9 mouse cellular contexts compared by ENCODE assay signal in the genomic region with DNA sequence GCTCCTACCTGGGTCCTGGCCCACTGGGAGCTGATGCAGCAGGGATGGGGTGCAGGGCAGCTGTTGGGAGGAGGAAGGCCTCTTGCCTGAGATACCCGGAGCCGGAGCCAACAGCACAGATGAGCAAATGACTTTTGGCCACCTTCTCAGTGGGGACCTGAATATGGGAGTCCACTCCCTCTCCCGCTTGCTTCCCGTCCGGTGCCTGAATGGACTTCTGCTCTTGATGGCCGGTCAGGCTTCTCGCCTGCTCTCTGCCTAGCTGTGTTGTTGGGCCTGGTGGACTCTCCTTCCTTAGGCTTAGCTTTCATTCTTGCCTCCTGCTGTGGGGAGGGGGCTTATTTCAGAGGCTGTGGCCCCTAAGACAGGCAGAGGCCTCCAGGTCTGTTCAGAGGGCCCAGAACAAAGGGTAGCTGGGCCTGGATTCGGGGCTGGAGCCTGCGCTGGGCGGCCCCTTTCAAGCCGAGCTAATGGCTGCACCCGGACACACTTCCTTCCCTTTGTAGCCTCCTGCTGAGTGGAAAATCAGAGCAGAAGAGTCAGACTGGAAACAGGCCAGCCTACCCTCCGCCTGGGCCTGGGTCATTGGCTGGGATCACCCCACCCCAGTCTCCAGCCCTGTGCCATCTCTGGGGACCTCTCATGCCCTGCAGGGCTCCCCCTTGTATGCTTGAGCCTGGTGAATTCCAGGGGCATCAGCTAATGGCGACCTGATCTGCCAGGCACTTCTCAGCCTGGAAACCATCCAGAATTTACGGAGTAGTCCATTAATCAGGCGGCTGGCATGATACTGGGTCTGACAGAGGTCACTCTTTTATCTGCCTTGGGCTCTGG. TPM values are rescaled to one million over a fixed set of nuclear protein-coding genes. Genes with fewer than 3 reads are reported as not detected.
DNase-seq lines count a peak whose midpoint lies in the region; ATAC-seq and TF ChIP-seq lines count a peak whose summit lies in the region.
"Had no signal": no experiment of that assay in that cellular context is flagged by ENCODE, and none has a peak within 500 bp of the region (broad histone marks: within the 10 kb centered on the region; RNA-seq: fewer than 3 reads in every experiment).

No protein-coding gene starts in this region.

- no peak for TF ChIP-seq POLR2A in liver, adult 2 months (IDR thresholded peaks at IDR 0.05; ENCODE audit: extremely low read depth, insufficient read depth, low read length)

- no peak for TF ChIP-seq CTCF in liver, adult 2 months (IDR thresholded peaks at IDR 0.05; ENCODE audit: low read depth, low read length)

- no peaks in the 10 kb centered on the region for H3K9me3 ChIP-seq in liver, embryonic 11.5 days (ENCODE audit: control insufficient read depth, low read length)
- H3K9me3 ChIP-seq in heart, embryonic 12.5 days (replicated peaks): no peaks in the 10 kb centered on the region
- H3K9me3 ChIP-seq in kidney, embryonic 14.5 days (ENCODE audit: control insufficient read depth, low read length): no peaks in the 10 kb centered on the region
- no peaks in the 10 kb centered on the region for H3K9me3 ChIP-seq in midbrain, embryonic 10.5 days (replicated peaks)

- no peak for DNase-seq in liver, adult 2 months (ENCODE audit: extremely low read depth, low read depth, low spot score)
- no peak for DNase-seq in liver, embryonic 11.5 days (ENCODE audit: low spot score)
- peak; percentile 62 for DNase-seq in midbrain, embryonic 10.5 days (ENCODE audit: low spot score)
- no peak for DNase-seq in spleen, postnatal 10 days (ENCODE audit: low spot score in 2 of 2)
- no peak for DNase-seq in layer of hippocampus, adult 9-11 months
- no peak for DNase-seq in layer of hippocampus, postnatal 36 days

- peak overlapping the region; percentile 49 for H3K27ac ChIP-seq in liver, adult 2 months (replicated peaks; ENCODE audit: insufficient read depth, low read depth, low read length)
- no peak overlapping the region for H3K27ac ChIP-seq in liver, embryonic 11.5 days (ENCODE audit: low read depth, low read length)
- H3K27ac ChIP-seq in heart, embryonic 12.5 days (ENCODE audit: poor library complexity, severe bottlenecking): peak overlapping the region; percentile 71
- peak overlapping the region; percentile 65 for H3K27ac ChIP-seq in kidney, embryonic 14.5 days (ENCODE audit: low read depth, low read length)
- H3K27ac ChIP-seq in midbrain, embryonic 10.5 days (replicated peaks): peak overlapping the region; percentile 84
- H3K27ac ChIP-seq: macrophage had no signal

- no peaks in the 10 kb centered on the region for H3K79me2 ChIP-seq in liver, adult 2 months (ENCODE audit: control insufficient read depth, insufficient read depth, low read length)

- no peaks in the 10 kb centered on the region for H3K36me3 ChIP-seq in liver, adult 2 months (ENCODE audit: control insufficient read depth, insufficient read depth, low read length)
- no peaks in the 10 kb centered on the region for H3K36me3 ChIP-seq in liver, embryonic 11.5 days (ENCODE audit: control insufficient read depth, insufficient read depth, low read length)
- peaks cover 11% of the 10 kb centered on the region; the same call in 1 of the 2 replicates for H3K36me3 ChIP-seq in heart, embryonic 12.5 days
- peaks cover 4% of the 10 kb centered on the region; the same call in 1 of the 2 replicates for H3K36me3 ChIP-seq in kidney, embryonic 14.5 days (ENCODE audit: control insufficient read depth, insufficient read depth, low read length)
- H3K36me3 ChIP-seq in midbrain, embryonic 10.5 days: peaks cover 34% of the 10 kb centered on the region

- 66% methylated on average over 16 of the region's 16 CpGs for WGBS in liver, adult 2 months
- 68% methylated on average over 16 of the region's 16 CpGs for WGBS in liver, embryonic 11.5 days
- 60% methylated on average over 16 of the region's 16 CpGs for WGBS in heart, embryonic 12.5 days
- WGBS in kidney, embryonic 14.5 days: 57% methylated on average over 16 of the region's 16 CpGs
- 45% methylated on average over 16 of the region's 16 CpGs for WGBS in midbrain, embryonic 10.5 days

- H3K27me3 ChIP-seq in liver, adult 2 months (ENCODE audit: control insufficient read depth, insufficient read depth, low read length): no peaks in the 10 kb centered on the region
- H3K27me3 ChIP-seq in liver, embryonic 11.5 days (replicated peaks; ENCODE audit: control insufficient read depth, insufficient read depth, low read length): no peaks in the 10 kb centered on the region
- no peaks in the 10 kb centered on the region for H3K27me3 ChIP-seq in heart, embryonic 12.5 days (replicated peaks)
- H3K27me3 ChIP-seq in kidney, embryonic 14.5 days (ENCODE audit: control insufficient read depth, insufficient read depth, low read length): peaks cover 3% of the 10 kb centered on the region; the same call in 1 of the 2 replicates
- peaks cover 71% of the 10 kb centered on the region for H3K27me3 ChIP-seq in midbrain, embryonic 10.5 days (ENCODE audit: low read depth, poor library complexity, severe bottlenecking)

- no peak for ATAC-seq in liver, embryonic 11.5 days (replicated peaks; ENCODE audit: low FRiP score)
- ATAC-seq in heart, embryonic 12.5 days (ENCODE audit: insufficient number of reproducible peaks, low FRiP score): peak; percentile 35; the same call in 1 of the 2 replicates
- ATAC-seq in kidney, embryonic 14.5 days (ENCODE audit: low FRiP score, low TSS enrichment): no peak

- peaks cover 3% of the 10 kb centered on the region; the same call in 1 of the 2 replicates for H3K4me1 ChIP-seq in liver, adult 2 months (ENCODE audit: control insufficient read depth, insufficient read depth, low read length)
- H3K4me1 ChIP-seq in liver, embryonic 11.5 days (replicated peaks; ENCODE audit: control insufficient read depth, insufficient read depth, low read length): peaks cover 10% of the 10 kb centered on the region
- peaks cover 44% of the 10 kb centered on the region for H3K4me1 ChIP-seq in heart, embryonic 12.5 days (replicated peaks)
- peaks cover 20% of the 10 kb centered on the region for H3K4me1 ChIP-seq in kidney, embryonic 14.5 days (ENCODE audit: control insufficient read depth, insufficient read depth, low read length)
- peaks cover 87% of the 10 kb centered on the region for H3K4me1 ChIP-seq in midbrain, embryonic 10.5 days

- peak overlapping the region; percentile 26; the same call in 1 of the 2 replicates for H3K9ac ChIP-seq in liver, adult 2 months (ENCODE audit: low read depth, low read length)
- H3K9ac ChIP-seq in liver, embryonic 11.5 days (ENCODE audit: low read depth, low read length): no peak overlapping the region
- H3K9ac ChIP-seq in heart, embryonic 12.5 days: no peak overlapping the region
- H3K9ac ChIP-seq in kidney, embryonic 14.5 days (ENCODE audit: low read depth, low read length): 0 out of 2 replicates have a peak overlapping the region, but pooled peaks have one; percentile 28

- H3K4me2 ChIP-seq in liver, embryonic 11.5 days: no peak overlapping the region
- 0 out of 2 replicates have a peak overlapping the region, but pooled peaks have one; percentile 2 for H3K4me2 ChIP-seq in heart, embryonic 12.5 days
- H3K4me2 ChIP-seq in kidney, embryonic 14.5 days (replicated peaks; ENCODE audit: low read depth, low read length): no peak overlapping the region

- H3K4me3 ChIP-seq in liver, adult 2 months (ENCODE audit: insufficient read depth, low read depth, low read length): no peak overlapping the region
- no peak overlapping the region for H3K4me3 ChIP-seq in liver, embryonic 11.5 days (ENCODE audit: low read depth, low read length)
- H3K4me3 ChIP-seq in heart, embryonic 12.5 days: no peak overlapping the region
- no peak overlapping the region for H3K4me3 ChIP-seq in kidney, embryonic 14.5 days (ENCODE audit: low read length)
- H3K4me3 ChIP-seq in midbrain, embryonic 10.5 days: peak overlapping the region; percentile 21; the same call in 1 of the 2 replicates

RNA-seq across cellular contexts. Expression of gene Kif26a, which starts 9.4 kb away (rescaled TPM):
- 0.27 and 0.28 TPM in 2 replicates for total RNA-seq in liver, adult 2 months (2014; rRNA removed)
- polyA plus RNA-seq in liver, adult 2 months (2012; rRNA removed): 0.77 and 0.84 TPM in 2 replicates
- polyA plus RNA-seq in liver, embryonic 11.5 days (2014; fragmentation: Nextera tagmentation; extraction: Ambion mirVana): 0.52 and 0.59 TPM in 2 replicates
- polyA plus RNA-seq in heart, embryonic 12.5 days (2016; fragmentation: Nextera tagmentation; extraction: Ambion mirVana): 2.5 and 2.7 TPM in 2 replicates
- 2.2 and 3.8 TPM in 2 replicates for polyA plus RNA-seq in kidney, embryonic 14.5 days (2014; fragmentation: Nextera tagmentation; extraction: Ambion mirVana)
- 3.3 and 4.7 TPM in 2 replicates for polyA plus RNA-seq in midbrain, embryonic 10.5 days (2016; fragmentation: Nextera tagmentation; extraction: Ambion mirVana)
- total RNA-seq in layer of hippocampus, postnatal 36 days (2021): 1 to 10 TPM; 4.4 to 4.5 TPM
- polyA plus RNA-seq: macrophage had no signal

RNA-seq across cellular contexts. Expression of gene Aspg, which starts 49.0 kb away (rescaled TPM):
- total RNA-seq in liver, adult 2 months (2014; rRNA removed): 162 and 179 TPM in 2 replicates
- 398 and 612 TPM in 2 replicates for polyA plus RNA-seq in liver, adult 2 months (2012; rRNA removed)
- polyA plus RNA-seq in liver, embryonic 11.5 days (2014; fragmentation: Nextera tagmentation; extraction: Ambion mirVana): 0.38 and 0.73 TPM in 2 replicates
- polyA plus RNA-seq in heart, embryonic 12.5 days (2016; fragmentation: Nextera tagmentation; extraction: Ambion mirVana): 0.45 and 2.2 TPM in 2 replicates
- 1.1 TPM in 2 replicates for polyA plus RNA-seq in kidney, embryonic 14.5 days (2014; fragmentation: Nextera tagmentation; extraction: Ambion mirVana)
- polyA plus RNA-seq in midbrain, embryonic 10.5 days (2016; fragmentation: Nextera tagmentation; extraction: Ambion mirVana): 1.3 and 1.5 TPM in 2 replicates
- 1 to 10 TPM; 1.8 to 2.2 TPM for total RNA-seq in layer of hippocampus, postnatal 36 days (2021)
- polyA plus RNA-seq: macrophage had no signal

Comparison
In these comparisons a context has a peak if more than half of its experiments do, and no peak if none do; other contexts are left out.
1. H3K9ac ChIP-seq: peak in liver, adult 2 months (single experiment) and kidney, embryonic 14.5 days (single experiment); none in liver, embryonic 11.5 days (single experiment) and heart, embryonic 12.5 days (single experiment).
2. RNA of gene Aspg, which starts 49.0 kb away (polyA plus RNA-seq): 398 to 612 TPM in liver, adult 2 months; 1.3 to 1.5 TPM in midbrain, embryonic 10.5 days, 1.1 TPM in kidney, embryonic 14.5 days, 0.38 to 0.73 TPM in liver, embryonic 11.5 days and 0.45 to 2.2 TPM in heart, embryonic 12.5 days; every median in the first group is over 100 times any median in the second.